Mouse (Mus musculus): ENCODE measurements around the gene Uox. TPM values are rescaled to one million over a fixed set of nuclear protein-coding genes. Genes with fewer than 3 reads are reported as not detected.

The Uox gene
- polyA plus RNA-seq, 1 experiment from 2014 or later = 0.08 TPM

GRCm38 (mm10) chr3:146595440-146595839, 25.2 kb downstream of the Uox start:
- ATAC-seq (replicated peaks; ENCODE audit: low FRiP score, low read depth) (no peak), DNase-seq (ENCODE audit: low spot score) (no peak)
- H3K4me2 ChIP-seq (ENCODE audit: low read length) = no peak overlapping the region
- no peak overlapping the region for H3K27ac ChIP-seq
- no peaks in the 10 kb centered on the region for H3K36me3 ChIP-seq (ENCODE audit: insufficient read depth, low read length)
- no peak for TF ChIP-seq CTCF (IDR thresholded peaks at IDR 0.05; ENCODE audit: low read depth)
- no peak overlapping the region for H3K4me3 ChIP-seq (replicated peaks; ENCODE audit: low read depth, low read length)
- H3K9ac ChIP-seq (ENCODE audit: low read depth, low read length) = no peak overlapping the region
- 90% methylated on average over 6 of the region's 6 CpGs for WGBS
- no peaks in the 10 kb centered on the region for H3K9me3 ChIP-seq (replicated peaks; ENCODE audit: low read length)
- no peaks in the 10 kb centered on the region for H3K4me1 ChIP-seq (replicated peaks; ENCODE audit: insufficient read depth, low read length)
- H3K27me3 ChIP-seq (ENCODE audit: insufficient read depth, low read length) = no peaks in the 10 kb centered on the region

- no peak for ATAC-seq (replicated peaks; ENCODE audit: low FRiP score, low read depth)
- H3K4me3 ChIP-seq (replicated peaks; ENCODE audit: low read depth, low read length) = no peak overlapping the region
- no peaks in the 10 kb centered on the region for H3K4me1 ChIP-seq (replicated peaks; ENCODE audit: insufficient read depth, low read length)
- TF ChIP-seq CTCF (IDR thresholded peaks at IDR 0.05; ENCODE audit: low read depth) = no peak
- H3K9me3 ChIP-seq (replicated peaks; ENCODE audit: low read length) = no peaks in the 10 kb centered on the region
- no peaks in the 10 kb centered on the region for H3K36me3 ChIP-seq (ENCODE audit: insufficient read depth, low read length)
- no peak overlapping the region for H3K27ac ChIP-seq
- WGBS = 89% methylated on average over 8 of the region's 8 CpGs
- no peak for DNase-seq (ENCODE audit: low spot score)
- H3K4me2 ChIP-seq (ENCODE audit: low read length) = no peak overlapping the region
- H3K27me3 ChIP-seq (ENCODE audit: insufficient read depth, low read length) = no peaks in the 10 kb centered on the region
- H3K9ac ChIP-seq (ENCODE audit: low read depth, low read length) = no peak overlapping the region
Measured at GRCm38 (mm10) chr3:146596387-146596786, 26.2 kb downstream of the Uox start.

GRCm38 (mm10) chr3:146596864-146597263, 26.6 kb downstream of the Uox start:
- ATAC-seq (replicated peaks; ENCODE audit: low FRiP score, low read depth) (no peak), DNase-seq (ENCODE audit: low spot score) (no peak)
- H3K9me3 ChIP-seq (replicated peaks; ENCODE audit: low read length) = no peaks in the 10 kb centered on the region
- H3K4me1 ChIP-seq (replicated peaks; ENCODE audit: insufficient read depth, low read length) = no peaks in the 10 kb centered on the region
- H3K4me2 ChIP-seq (ENCODE audit: low read length) = no peak overlapping the region
- 92% methylated on average over 7 of the region's 7 CpGs for WGBS
- no peak overlapping the region for H3K27ac ChIP-seq
- H3K36me3 ChIP-seq (ENCODE audit: insufficient read depth, low read length) = no peaks in the 10 kb centered on the region
- H3K4me3 ChIP-seq (replicated peaks; ENCODE audit: low read depth, low read length) = no peak overlapping the region
- no peak for TF ChIP-seq CTCF (IDR thresholded peaks at IDR 0.05; ENCODE audit: low read depth)
- no peaks in the 10 kb centered on the region for H3K27me3 ChIP-seq (ENCODE audit: insufficient read depth, low read length)
- H3K9ac ChIP-seq (ENCODE audit: low read depth, low read length) = no peak overlapping the region

DNA sequence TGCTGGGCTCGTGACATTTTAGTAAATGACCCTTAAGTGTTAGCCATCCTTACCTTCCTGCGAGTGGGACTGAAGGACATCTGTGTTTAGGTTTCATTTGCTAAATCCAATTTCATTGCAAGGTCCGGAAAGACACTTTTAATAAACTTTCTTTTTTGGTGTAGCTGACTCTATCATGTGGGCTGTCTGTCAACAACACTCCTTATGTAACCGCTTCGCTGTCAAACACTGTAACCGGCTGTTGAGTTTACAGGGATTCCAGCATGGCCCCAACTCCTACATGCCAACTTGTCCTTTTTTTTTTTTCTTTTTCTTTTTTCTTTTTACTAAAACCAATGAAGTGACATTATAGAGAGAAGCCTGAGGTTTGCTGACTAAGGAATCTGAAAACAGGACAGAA, 28.2 kb downstream of the Uox start:
- no peaks in the 10 kb centered on the region for H3K36me3 ChIP-seq (ENCODE audit: insufficient read depth, low read length)
- no peak overlapping the region for H3K4me3 ChIP-seq (replicated peaks; ENCODE audit: low read depth, low read length)
- H3K27me3 ChIP-seq (ENCODE audit: insufficient read depth, low read length) = no peaks in the 10 kb centered on the region
- H3K4me2 ChIP-seq (ENCODE audit: low read length) = no peak overlapping the region
- ATAC-seq (replicated peaks; ENCODE audit: low FRiP score, low read depth) = no peak
- H3K27ac ChIP-seq = no peak overlapping the region
- H3K9me3 ChIP-seq (replicated peaks; ENCODE audit: low read length) = no peaks in the 10 kb centered on the region
- TF ChIP-seq CTCF (IDR thresholded peaks at IDR 0.05; ENCODE audit: low read depth) = no peak
- no peak overlapping the region for H3K9ac ChIP-seq (ENCODE audit: low read depth, low read length)
- 80% methylated on average over 6 of the region's 6 CpGs for WGBS
- no peaks in the 10 kb centered on the region for H3K4me1 ChIP-seq (replicated peaks; ENCODE audit: insufficient read depth, low read length)
- DNase-seq (ENCODE audit: low spot score) = no peak

GRCm38 (mm10) chr3:146599198-146599900, 29.1 kb downstream of the Uox start:
- H3K36me3 ChIP-seq (ENCODE audit: insufficient read depth, low read length) = no peaks in the 10 kb centered on the region
- H3K4me2 ChIP-seq (ENCODE audit: low read length) = no peak overlapping the region
- H3K27ac ChIP-seq = no peak overlapping the region
- H3K4me3 ChIP-seq (replicated peaks; ENCODE audit: low read depth, low read length) = no peak overlapping the region
- no peaks in the 10 kb centered on the region for H3K4me1 ChIP-seq (replicated peaks; ENCODE audit: insufficient read depth, low read length)
- no peaks in the 10 kb centered on the region for H3K27me3 ChIP-seq (ENCODE audit: insufficient read depth, low read length)
- no peak overlapping the region for H3K9ac ChIP-seq (ENCODE audit: low read depth, low read length)
- H3K9me3 ChIP-seq (replicated peaks; ENCODE audit: low read length) = no peaks in the 10 kb centered on the region
- WGBS = 77% methylated on average over 6 of the region's 6 CpGs
- ATAC-seq (replicated peaks; ENCODE audit: low FRiP score, low read depth) (no peak), DNase-seq (ENCODE audit: low spot score) (no peak)
- no peak for TF ChIP-seq CTCF (IDR thresholded peaks at IDR 0.05; ENCODE audit: low read depth)

- H3K4me1 ChIP-seq (replicated peaks; ENCODE audit: insufficient read depth, low read length) = no peaks in the 10 kb centered on the region
- no peaks in the 10 kb centered on the region for H3K36me3 ChIP-seq (ENCODE audit: insufficient read depth, low read length)
- no peaks in the 10 kb centered on the region for H3K27me3 ChIP-seq (ENCODE audit: insufficient read depth, low read length)
- H3K4me3 ChIP-seq (replicated peaks; ENCODE audit: low read depth, low read length) = no peak overlapping the region
- no peak for TF ChIP-seq CTCF (IDR thresholded peaks at IDR 0.05; ENCODE audit: low read depth)
- 89% methylated on average over 2 of the region's 2 CpGs for WGBS
- no peak overlapping the region for H3K27ac ChIP-seq
- no peak for ATAC-seq (replicated peaks; ENCODE audit: low FRiP score, low read depth)
- H3K4me2 ChIP-seq (ENCODE audit: low read length) = no peak overlapping the region
- H3K9me3 ChIP-seq (replicated peaks; ENCODE audit: low read length) = no peaks in the 10 kb centered on the region
- no peak overlapping the region for H3K9ac ChIP-seq (ENCODE audit: low read depth, low read length)
- DNase-seq (ENCODE audit: low spot score) = no peak
Measured at GRCm38 (mm10) chr3:146601205-146601604, 31.0 kb downstream of the Uox start.

- TF ChIP-seq CTCF (IDR thresholded peaks at IDR 0.05; ENCODE audit: low read depth) = no peak
- WGBS = 92% methylated on average over 3 of the region's 3 CpGs
- H3K4me2 ChIP-seq (ENCODE audit: low read length) = no peak overlapping the region
- no peak for DNase-seq (ENCODE audit: low spot score)
- no peak overlapping the region for H3K4me3 ChIP-seq (replicated peaks; ENCODE audit: low read depth, low read length)
- no peaks in the 10 kb centered on the region for H3K9me3 ChIP-seq (replicated peaks; ENCODE audit: low read length)
- H3K4me1 ChIP-seq (replicated peaks; ENCODE audit: insufficient read depth, low read length) = no peaks in the 10 kb centered on the region
- no peaks in the 10 kb centered on the region for H3K36me3 ChIP-seq (ENCODE audit: insufficient read depth, low read length)
- no peaks in the 10 kb centered on the region for H3K27me3 ChIP-seq (ENCODE audit: insufficient read depth, low read length)
- no peak overlapping the region for H3K9ac ChIP-seq (ENCODE audit: low read depth, low read length)
- H3K27ac ChIP-seq = no peak overlapping the region
- no peak for ATAC-seq (replicated peaks; ENCODE audit: low FRiP score, low read depth)
Measured at GRCm38 (mm10) chr3:146602531-146602930, 32.3 kb downstream of the Uox start.
